Mouse (Mus musculus) midbrain, embryonic 14.5 days (tissue): ENCODE results near the gene Coro1c. TPM values are rescaled to one million over a fixed set of nuclear protein-coding genes. Genes with fewer than 3 reads are reported as not detected.

Experiments
- ATAC-seq: fragments of 200-750 bp; cut with Nextera tagmentation; 2 replicates; pipeline ENCODE4 v1.8.0; 2017; ENCODE audit warnings: moderate number of reproducible peaks, moderate library complexity; ENCODE audit not compliant: low FRiP score, low TSS enrichment
- DNase-seq: peaks from one replicate; pipeline ENCODE4 v3.0.0-alpha.2; 2015
- H3K27ac ChIP-seq: fragments of 300-500 bp; sonication (generic); replicated peaks from 2 replicates; pipeline ENCODE4 v1.5.1; 2014; ENCODE audit warnings: mild to moderate bottlenecking, low read depth, low read length, moderate library complexity
- H3K27me3 ChIP-seq: fragments of 300-500 bp; sonication (generic); 2 replicates; pipeline ENCODE4 v1.6.1; 2014; ENCODE audit warnings: low read length, control low read depth, mixed read lengths; ENCODE audit not compliant: control insufficient read depth, insufficient read depth
- H3K36me3 ChIP-seq: fragments of 300-500 bp; sonication (generic); 2 replicates; pipeline ENCODE4 v1.6.1; 2014; ENCODE audit warnings: low read length, control low read depth; ENCODE audit not compliant: control insufficient read depth, insufficient read depth
- H3K4me1 ChIP-seq: fragments of 300-500 bp; sonication (generic); 2 replicates; pipeline ENCODE4 v1.6.1; 2014; ENCODE audit warnings: mild to moderate bottlenecking, antibody characterized with exemption, low read length, control low read depth; ENCODE audit not compliant: control insufficient read depth, insufficient read depth
- H3K4me2 ChIP-seq: fragments of 300-500 bp; sonication (generic); 2 replicates; pipeline ENCODE4 v1.6.1; 2014; ENCODE audit warnings: mild to moderate bottlenecking, low read length, moderate library complexity
- H3K4me3 ChIP-seq: fragments of 300-500 bp; sonication (generic); replicated peaks from 2 replicates; pipeline ENCODE4 v1.5.1; 2014; ENCODE audit warnings: low read depth, low read length
- H3K9ac ChIP-seq: fragments of 300-500 bp; sonication (generic); replicated peaks from 2 replicates; pipeline ENCODE4 v1.6.1; 2014; ENCODE audit warnings: mild to moderate bottlenecking, low read length, moderate library complexity
- H3K9me3 ChIP-seq: fragments of 300-500 bp; sonication (generic); 2 replicates; pipeline ENCODE4 v1.6.1; 2016; ENCODE audit warnings: low read length, control low read depth, mixed read lengths; ENCODE audit not compliant: control insufficient read depth
- WGBS: fragments of 180-500 bp; shearing (Covaris S2); extraction: QIAGEN DNeasy Blood & Tissue Kit; methylation state at CpG from one replicate; pipeline ENCODE4 v1.1.7; 2014; 5-methylcytosine and 5-hydroxymethylcytosine counted together
- polyA plus RNA-seq: library from polyadenylated mRNA; unstranded; fragments of >200 nt; fragmentation: Nextera tagmentation; extraction: Ambion mirVana; gene quantifications from 2 replicates; pipeline ENCODE4 v1.2.1, GENCODE M21; 2014

The Coro1c gene
- polyA plus RNA-seq: 133 and 201 TPM in 2 replicates

- Histone ChIP-seq H3K9ac (peak within 1 kb of the TSS; percentile 98), H3K27ac (peak within 1 kb of the TSS; percentile 96), H3K4me3 (peak within 1 kb of the TSS; percentile 97), H3K27me3 (no peaks in the 10 kb centered on the region), H3K36me3 (no peaks in the 10 kb centered on the region), H3K4me2 (peak within 1 kb of the TSS; percentile 85), H3K9me3 (no peaks in the 10 kb centered on the region), H3K4me1 (peaks cover 28% of the 10 kb centered on the region)
- ATAC-seq: peak; percentile 91
- under 1% methylated on average over 68 of the region's 68 CpGs for WGBS
- peak; percentile 99 for DNase-seq
These were observed at the start of gene Coro1c for GRCm38 (mm10) chr5:113908592-113909441. Coro1c (minus strand) TSS chr5:113908758.

- 4% methylated on average over 4 of the region's 4 CpGs for WGBS
- no peak overlapping the region for H3K9ac ChIP-seq
- no peak; the same call in 1 of the 2 replicates for ATAC-seq
- H3K4me2 ChIP-seq: no peak overlapping the region
- H3K4me3 ChIP-seq: no peak overlapping the region
- H3K4me1 ChIP-seq: no peaks in the 10 kb centered on the region
- H3K9me3 ChIP-seq: no peaks in the 10 kb centered on the region
- no peak overlapping the region for H3K27ac ChIP-seq
- H3K27me3 ChIP-seq: no peaks in the 10 kb centered on the region
- peaks cover 63% of the 10 kb centered on the region for H3K36me3 ChIP-seq
- DNase-seq: peak; percentile 91
These were observed 48.0 kb upstream of the Coro1c start for GRCm38 (mm10) chr5:113956510-113956909.

- no peak for DNase-seq
- Histone ChIP-seq H3K36me3 (peaks cover 61% of the 10 kb centered on the region), H3K27me3 (no peaks in the 10 kb centered on the region), H3K4me1 (no peaks in the 10 kb centered on the region), H3K27ac (no peak overlapping the region), H3K4me2 (no peak overlapping the region), H3K4me3 (no peak overlapping the region), H3K9me3 (no peaks in the 10 kb centered on the region), H3K9ac (no peak overlapping the region)
- ATAC-seq: no peak
- 92% methylated on average over 8 of the region's 8 CpGs for WGBS
These were observed 47.1 kb upstream of the Coro1c start for GRCm38 (mm10) chr5:113955691-113956090.

- H3K4me2 ChIP-seq: no peak overlapping the region
- peaks cover 62% of the 10 kb centered on the region for H3K36me3 ChIP-seq
- DNase-seq (no peak), ATAC-seq (no peak)
- no peaks in the 10 kb centered on the region for H3K27me3 ChIP-seq
- H3K9ac ChIP-seq: no peak overlapping the region
- H3K9me3 ChIP-seq: no peaks in the 10 kb centered on the region
- H3K27ac ChIP-seq: no peak overlapping the region
- WGBS: 93% methylated on average over 5 of the region's 5 CpGs
- H3K4me1 ChIP-seq: no peaks in the 10 kb centered on the region
- H3K4me3 ChIP-seq: no peak overlapping the region
These were observed 46.7 kb upstream of the Coro1c start for GRCm38 (mm10) chr5:113955281-113955680.

- WGBS: 12% methylated on average over 7 of the region's 7 CpGs
- H3K36me3 ChIP-seq: peaks cover 68% of the 10 kb centered on the region
- no peak overlapping the region for H3K4me3 ChIP-seq
- DNase-seq (peak; percentile 95), ATAC-seq (no peak; the same call in 1 of the 2 replicates)
- H3K27ac ChIP-seq: no peak overlapping the region; the same call in 1 of the 2 replicates
- no peaks in the 10 kb centered on the region for H3K4me1 ChIP-seq
- H3K9ac ChIP-seq: no peak overlapping the region
- no peaks in the 10 kb centered on the region for H3K27me3 ChIP-seq
- no peak overlapping the region for H3K4me2 ChIP-seq
- H3K9me3 ChIP-seq: no peaks in the 10 kb centered on the region
These were observed 45.9 kb upstream of the Coro1c start for GRCm38 (mm10) chr5:113954421-113954820.

- H3K9ac ChIP-seq: no peak overlapping the region
- H3K27me3 ChIP-seq: no peaks in the 10 kb centered on the region
- no peak for ATAC-seq
- no peaks in the 10 kb centered on the region for H3K9me3 ChIP-seq
- no peak overlapping the region for H3K4me2 ChIP-seq
- 95% methylated on average over 10 of the region's 10 CpGs for WGBS
- H3K36me3 ChIP-seq: peaks cover 72% of the 10 kb centered on the region
- H3K4me3 ChIP-seq: no peak overlapping the region
- no peak for DNase-seq
- no peak overlapping the region for H3K27ac ChIP-seq
- no peaks in the 10 kb centered on the region for H3K4me1 ChIP-seq
These were observed 44.0 kb upstream of the Coro1c start for GRCm38 (mm10) chr5:113952519-113952918.

- no peak overlapping the region for H3K9ac ChIP-seq
- no peaks in the 10 kb centered on the region for H3K9me3 ChIP-seq
- no peak overlapping the region for H3K4me2 ChIP-seq
- peaks cover 65% of the 10 kb centered on the region for H3K36me3 ChIP-seq
- ATAC-seq (no peak), DNase-seq (no peak)
- H3K27me3 ChIP-seq: no peaks in the 10 kb centered on the region
- no peaks in the 10 kb centered on the region for H3K4me1 ChIP-seq
- 93% methylated on average over 11 of the region's 11 CpGs for WGBS
- no peak overlapping the region for H3K27ac ChIP-seq
- no peak overlapping the region for H3K4me3 ChIP-seq
These were observed 43.1 kb upstream of the Coro1c start for GRCm38 (mm10) chr5:113951693-113952071.

GRCm38 (mm10) chr5:113950786-113951692, 42.5 kb upstream of the Coro1c start:
- H3K9me3 ChIP-seq: no peaks in the 10 kb centered on the region
- H3K27ac ChIP-seq: no peak overlapping the region
- H3K9ac ChIP-seq: no peak overlapping the region
- no peak overlapping the region for H3K4me3 ChIP-seq
- whole genome bisulfite sequencing: 83% methylated on average over 19 of the region's 19 CpGs
- no peaks in the 10 kb centered on the region for H3K4me1 ChIP-seq
- no peak for ATAC-seq
- H3K36me3 ChIP-seq: peaks cover 70% of the 10 kb centered on the region
- no peak overlapping the region for H3K4me2 ChIP-seq
- H3K27me3 ChIP-seq: no peaks in the 10 kb centered on the region
- no peak for DNase-seq
